Mouse (Mus musculus): ENCODE measurements around the gene Nr2f6. TPM values are rescaled to one million over a fixed set of nuclear protein-coding genes. Genes with fewer than 3 reads are reported as not detected.

The Nr2f6 gene
- polyA plus RNA-seq, 2 experiments: 19.1 to 20.8 TPM

- no peaks in the 10 kb centered on the region for H3K36me3 ChIP-seq (replicated peaks; ENCODE audit: control insufficient read depth, insufficient read depth, low read depth)
- H3K4me2 ChIP-seq (ENCODE audit: low read depth): peak overlapping the region; percentile 60
- 65% methylated on average over 4 of the region's 4 CpGs for WGBS (ENCODE audit: insufficient replicate concordance)
- H3K27me3 ChIP-seq (ENCODE audit: control insufficient read depth, insufficient read depth, low read length): peaks cover 32% of the 10 kb centered on the region
- H3K9ac ChIP-seq (replicated peaks): no peak overlapping the region
- no peak for DNase-seq (ENCODE audit: low read depth in 3 of 3, low spot score in 3 of 3)
- H3K4me3 ChIP-seq (ENCODE audit: insufficient read depth in 1 of 2, low read depth in 2 of 2, low read length in 2 of 2): no peak overlapping the region; a peak in 1 of 4 replicates
- H3K9me3 ChIP-seq (ENCODE audit: control insufficient read depth, low read length): no peaks in the 10 kb centered on the region
- H3K4me1 ChIP-seq (replicated peaks; ENCODE audit: control insufficient read depth in 2 of 2, insufficient read depth in 2 of 2, low read length in 1 of 2): peaks cover 5 to 11% of the 10 kb centered on the region in 2 experiments; a peak in 3 of 4 replicates
- TF ChIP-seq EP300 (IDR thresholded peaks at IDR 0.05; ENCODE audit: low read depth) (no peak), CTCF (IDR thresholded peaks at IDR 0.05; ENCODE audit: low read depth) (no peak)
- no peak overlapping the region for H3K27ac ChIP-seq
- ATAC-seq (ENCODE audit: insufficient read depth): no peak
These were observed 2.8 kb downstream of the Nr2f6 start for GRCm38 (mm10) chr8:71379008-71379407.

- Histone ChIP-seq H3K4me2 (ENCODE audit: low read depth) (peak overlapping the region; percentile 61; the same call in 1 of the 2 replicates), H3K9ac (replicated peaks) (no peak overlapping the region), H3K9me3 (ENCODE audit: control insufficient read depth, low read length) (no peaks in the 10 kb centered on the region), H3K36me3 (replicated peaks; ENCODE audit: control insufficient read depth, insufficient read depth, low read depth) (no peaks in the 10 kb centered on the region; the same call in 1 of the 2 replicates), H3K4me1 (replicated peaks; ENCODE audit: control insufficient read depth in 2 of 2, insufficient read depth in 2 of 2, low read length in 1 of 2) (peaks cover 8 to 14% of the 10 kb centered on the region in 2 experiments; a peak in 3 of 4 replicates), H3K27me3 (ENCODE audit: control insufficient read depth, insufficient read depth, low read length) (peaks cover 23% of the 10 kb centered on the region), H3K4me3 (ENCODE audit: insufficient read depth in 1 of 2, low read depth in 2 of 2, low read length in 2 of 2) (no peak overlapping the region), H3K27ac (no peak overlapping the region)
- no peak for ATAC-seq (ENCODE audit: insufficient read depth)
- TF ChIP-seq CTCF (IDR thresholded peaks at IDR 0.05; ENCODE audit: low read depth) (no peak), EP300 (IDR thresholded peaks at IDR 0.05; ENCODE audit: low read depth) (no peak)
- no peak for DNase-seq (ENCODE audit: low read depth in 3 of 3, low spot score in 3 of 3)
- WGBS (ENCODE audit: insufficient replicate concordance): 52% methylated on average over 8 of the region's 8 CpGs
These were observed 5.2 kb downstream of the Nr2f6 start for GRCm38 (mm10) chr8:71376423-71377030.

GRCm38 (mm10) chr8:71375581-71376422 is 6.0 kb downstream of the Nr2f6 start:
- peak overlapping the region in 1 of 2 experiments; percentile 28; a peak in 2 of 4 replicates for H3K4me3 ChIP-seq (ENCODE audit: insufficient read depth in 1 of 2, low read depth in 2 of 2, low read length in 2 of 2)
- no peaks in the 10 kb centered on the region; the same call in 1 of the 2 replicates for H3K36me3 ChIP-seq (replicated peaks; ENCODE audit: control insufficient read depth, insufficient read depth, low read depth)
- H3K27ac ChIP-seq: no peak overlapping the region
- peaks cover 16% of the 10 kb centered on the region for H3K27me3 ChIP-seq (ENCODE audit: control insufficient read depth, insufficient read depth, low read length)
- peak; percentile 52 to 62 (median 61) for DNase-seq (ENCODE audit: low read depth in 3 of 3, low spot score in 3 of 3)
- H3K4me1 ChIP-seq (replicated peaks; ENCODE audit: control insufficient read depth in 2 of 2, insufficient read depth in 2 of 2, low read length in 1 of 2): peaks cover 9 to 14% of the 10 kb centered on the region in 2 experiments
- peak overlapping the region; percentile 61 for H3K4me2 ChIP-seq (ENCODE audit: low read depth)
- TF ChIP-seq EP300 (IDR thresholded peaks at IDR 0.05; ENCODE audit: low read depth) (no peak), CTCF (IDR thresholded peaks at IDR 0.05; ENCODE audit: low read depth) (0 out of 2 replicates have a peak, but pooled peaks have one; percentile 5)
- H3K9me3 ChIP-seq (ENCODE audit: control insufficient read depth, low read length): no peaks in the 10 kb centered on the region
- no peak overlapping the region for H3K9ac ChIP-seq (replicated peaks)
- ATAC-seq (ENCODE audit: insufficient read depth): no peak
- WGBS (ENCODE audit: insufficient replicate concordance): 25% methylated on average over 68 of the region's 74 CpGs

GRCm38 (mm10) chr8:71374616-71375206 is 7.0 kb downstream of the Nr2f6 start:
- no peaks in the 10 kb centered on the region; the same call in 1 of the 2 replicates for H3K36me3 ChIP-seq (replicated peaks; ENCODE audit: control insufficient read depth, insufficient read depth, low read depth)
- H3K9me3 ChIP-seq (ENCODE audit: control insufficient read depth, low read length): no peaks in the 10 kb centered on the region
- H3K4me2 ChIP-seq (ENCODE audit: low read depth): no peak overlapping the region
- WGBS (ENCODE audit: insufficient replicate concordance): 67% methylated on average over 17 of the region's 17 CpGs
- H3K27me3 ChIP-seq (ENCODE audit: control insufficient read depth, insufficient read depth, low read length): peaks cover 5% of the 10 kb centered on the region
- no peak overlapping the region for H3K27ac ChIP-seq
- ATAC-seq (ENCODE audit: insufficient read depth) (no peak), DNase-seq (ENCODE audit: low read depth in 3 of 3, low spot score in 3 of 3) (no peak)
- H3K4me3 ChIP-seq (ENCODE audit: insufficient read depth in 1 of 2, low read depth in 2 of 2, low read length in 2 of 2): no peak overlapping the region
- H3K9ac ChIP-seq (replicated peaks): no peak overlapping the region
- TF ChIP-seq CTCF (IDR thresholded peaks at IDR 0.05; ENCODE audit: low read depth): no peak
- no peak for TF ChIP-seq EP300 (IDR thresholded peaks at IDR 0.05; ENCODE audit: low read depth)
- peaks cover 14 to 17% of the 10 kb centered on the region in 2 experiments for H3K4me1 ChIP-seq (replicated peaks; ENCODE audit: control insufficient read depth in 2 of 2, insufficient read depth in 2 of 2, low read length in 1 of 2)
